Mouse (Mus musculus) brain, embryonic 14.5 days (tissue): ENCODE data around the gene Olfr427. TPM values are rescaled to one million over a fixed set of nuclear protein-coding genes. Genes with fewer than 3 reads are reported as not detected.
"Not testable (repeated sequence)": the region's sequence is repeated elsewhere in the genome, so short reads cannot be mapped to it uniquely, and the experiment has no call there.

Experiments used
- DNase-seq: peaks from one replicate; pipeline ENCODE4 v3.0.0-alpha.2; 2011; ENCODE audit warnings: low read depth
- CTCF ChIP-seq: fragments of 200-500 bp; IDR thresholded peaks from 2 replicates; pipeline ENCODE4 v1.5.1; 2012; ENCODE audit warnings: inconsistent platforms, mild to moderate bottlenecking, moderate library complexity, borderline replicate concordance; ENCODE audit not compliant: insufficient read depth, insufficient read length; ENCODE audit errors: extremely low read depth
- POLR2A ChIP-seq: fragments of 200-500 bp; IDR thresholded peaks from 2 replicates; pipeline ENCODE4 v1.6.1; 2012; ENCODE audit warnings: mild to moderate bottlenecking, inconsistent platforms, borderline replicate concordance; ENCODE audit not compliant: poor library complexity, insufficient read depth, insufficient read length, severe bottlenecking; ENCODE audit errors: extremely low read depth
- polyA plus RNA-seq: library from polyadenylated mRNA; depleted of rRNA; stranded (reverse); fragments of >200 nt; gene quantifications from 2 replicates; pipeline ENCODE4 v1.2.3, GENCODE M21; 2012; rRNA removed

Gene Olfr427
- not detected in 2 replicates for polyA plus RNA-seq

GRCm38 (mm10) chr1:174096591-174096990 is at the start of gene Olfr427:
Gene Olfr427, plus strand, starts transcription at chr1:174096891.
- no peak for TF ChIP-seq CTCF
- TF ChIP-seq POLR2A = no peak
- DNase-seq = no peak

- not testable (repeated sequence) for DNase-seq
Measured at GRCm38 (mm10) chr1:174048227-174048626, 48.5 kb upstream of the Olfr427 start.

- no peak for DNase-seq
- TF ChIP-seq CTCF (no peak), POLR2A (no peak)
Measured at GRCm38 (mm10) chr1:174048893-174049292, 47.8 kb upstream of the Olfr427 start, which contains the start of gene Olfr432. Gene Olfr432, plus strand, starts transcription at chr1:174049205.

GRCm38 (mm10) chr1:174049357-174049756 is 47.3 kb upstream of the Olfr427 start:
- DNase-seq = not testable (repeated sequence)

DNA sequence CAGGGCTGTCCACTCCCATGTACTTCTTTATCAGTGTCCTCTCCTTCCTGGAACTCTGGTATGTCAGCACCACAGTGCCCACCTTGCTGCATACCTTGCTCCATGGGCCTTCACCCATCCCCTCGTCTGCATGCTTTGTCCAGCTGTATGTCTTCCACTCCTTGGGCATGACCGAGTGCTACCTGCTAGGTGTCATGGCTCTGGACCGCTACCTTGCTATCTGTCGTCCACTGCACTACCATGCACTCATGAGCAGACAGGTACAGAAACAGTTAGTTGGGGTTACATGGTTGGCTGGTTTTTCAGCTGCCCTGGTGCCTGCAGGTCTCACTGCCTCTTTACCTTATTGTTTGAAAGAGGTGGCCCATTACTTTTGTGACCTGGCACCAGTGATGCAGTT is 46.2 kb upstream of the Olfr427 start:
- TF ChIP-seq CTCF (no peak), POLR2A (no peak)
- no peak for DNase-seq

- TF ChIP-seq POLR2A (no peak), CTCF (no peak)
- no peak for DNase-seq
Measured at GRCm38 (mm10) chr1:174051515-174051914, 45.2 kb upstream of the Olfr427 start.

GRCm38 (mm10) chr1:174051931-174052536 is 44.7 kb upstream of the Olfr427 start:
- TF ChIP-seq POLR2A (no peak), CTCF (no peak)
- DNase-seq = no peak

- DNase-seq = no peak
- no peak for TF ChIP-seq CTCF
- TF ChIP-seq POLR2A = no peak
Measured at GRCm38 (mm10) chr1:174052981-174053380, 43.7 kb upstream of the Olfr427 start.

DNA sequence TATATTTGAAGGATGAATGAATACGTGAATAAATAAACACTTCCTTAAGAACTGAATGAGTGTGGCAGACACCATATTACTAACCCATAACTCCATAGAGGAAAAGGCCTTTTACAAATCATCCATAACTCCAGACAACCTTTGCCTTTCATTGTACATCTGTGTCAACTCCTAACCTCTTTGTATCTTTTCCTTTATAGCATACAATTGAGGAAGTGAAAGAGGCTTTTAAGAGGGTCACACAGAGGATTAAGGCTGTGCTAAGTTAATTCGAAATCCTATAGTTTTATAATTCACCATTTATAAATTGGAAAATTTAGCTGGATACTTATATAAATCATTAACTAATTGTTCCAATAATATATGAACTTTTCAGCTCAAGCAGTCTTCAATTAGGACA is 41.4 kb upstream of the Olfr427 start:
- no peak for DNase-seq
- TF ChIP-seq CTCF = no peak
- TF ChIP-seq POLR2A = no peak

- DNase-seq = no peak
- TF ChIP-seq CTCF = no peak
- no peak for TF ChIP-seq POLR2A
Measured at GRCm38 (mm10) chr1:174066305-174066704, 30.4 kb upstream of the Olfr427 start, which contains the start of gene Olfr430. Gene Olfr430, plus strand, starts transcription at chr1:174066605.

- TF ChIP-seq POLR2A = no peak
- no peak for TF ChIP-seq CTCF
- no peak for DNase-seq
Measured at GRCm38 (mm10) chr1:174084031-174084430, 12.7 kb upstream of the Olfr427 start, which contains the start of gene Olfr429. Gene Olfr429, plus strand, starts transcription at chr1:174084331.

GRCm38 (mm10) chr1:174103735-174104134 is 7.0 kb downstream of the Olfr427 start:
- peak; percentile 37 for DNase-seq
- no peak for TF ChIP-seq POLR2A

DNA sequence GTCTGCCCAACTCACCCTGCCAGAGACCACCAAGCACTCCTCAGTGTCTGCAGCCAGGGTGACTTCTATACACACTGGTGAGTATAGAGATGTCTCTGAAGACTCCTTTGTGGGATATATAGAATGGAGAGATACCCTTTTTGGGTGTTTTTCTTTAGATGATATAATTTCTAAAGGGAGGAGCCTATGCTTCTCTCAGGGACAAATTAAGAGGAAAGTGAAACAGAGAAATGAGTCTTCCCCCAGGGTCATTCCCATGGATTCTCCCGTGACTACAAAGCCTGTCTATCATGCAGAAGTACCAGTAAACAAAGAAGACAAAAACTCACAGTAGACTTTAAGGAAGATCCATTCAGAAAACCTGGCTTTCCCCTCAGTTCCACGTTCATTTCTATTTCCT is 24.4 kb downstream of the Olfr427 start, which contains the start of gene Olfr231:
Gene Olfr231, minus strand, starts transcription at position 101 of the 400 bp plus-strand sequence.
- TF ChIP-seq POLR2A = no peak
- TF ChIP-seq CTCF = no peak

DNA sequence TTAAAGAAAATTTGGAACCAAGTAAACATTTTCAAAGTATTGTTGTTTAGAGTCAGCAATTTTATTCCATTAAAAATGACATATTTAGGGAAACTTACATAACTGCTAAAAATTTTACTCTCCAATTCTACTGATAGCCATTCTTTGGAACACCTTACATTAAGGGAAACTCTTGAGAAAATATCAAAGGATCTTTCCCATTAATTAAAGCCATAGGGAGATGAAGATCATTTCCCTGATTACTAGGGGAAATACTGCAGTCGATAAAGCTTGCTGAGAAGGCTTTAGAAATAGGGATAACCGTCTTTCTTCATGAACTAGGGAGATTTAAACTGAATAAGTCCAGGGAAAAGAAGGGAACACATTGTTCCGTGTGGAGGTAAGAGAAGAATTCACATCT is 34.5 kb downstream of the Olfr427 start, which contains the start of gene Olfr424:
Gene Olfr424, plus strand, starts transcription at position 301 of the 400 bp plus-strand sequence.
- DNase-seq = no peak
- no peak for TF ChIP-seq POLR2A
- no peak for TF ChIP-seq CTCF

More for the DNA sequence above, 24.4 kb downstream of the Olfr427 start, which contains the start of gene Olfr231:
- DNase-seq = no peak
